Mouse (Mus musculus): ENCODE results near the gene Insc. TPM values are rescaled to one million over a fixed set of nuclear protein-coding genes. Genes with fewer than 3 reads are reported as not detected.

Gene Insc
- polyA plus RNA-seq, 1 experiment from 2014 or later, result 4.5 TPM

DNA sequence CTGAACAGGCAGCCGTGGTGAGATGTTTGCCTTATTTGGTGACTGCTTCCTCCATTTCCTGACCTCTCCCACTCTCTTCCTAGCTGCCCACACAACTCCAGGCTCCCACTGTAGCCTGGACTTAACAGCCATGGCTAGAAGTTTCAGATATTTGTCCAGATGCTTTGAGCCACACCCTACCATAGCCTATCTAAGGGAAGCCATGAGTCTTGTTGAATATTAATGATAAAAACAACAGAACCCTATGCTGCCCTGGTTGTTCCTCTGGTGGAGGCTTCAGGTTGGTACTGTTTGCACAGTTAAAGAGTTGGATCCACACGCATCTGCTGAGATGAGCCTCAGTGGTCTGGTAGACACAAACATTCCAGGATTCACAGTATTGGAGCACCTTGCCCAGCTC, 61.8 kb downstream of the Insc start:
- Histone ChIP-seq H3K4me2 (ENCODE audit: low read depth, low read length) (no peak overlapping the region), H3K27me3 (ENCODE audit: control insufficient read depth, insufficient read depth, low read depth, low read length) (no peaks in the 10 kb centered on the region), H3K4me1 (replicated peaks; ENCODE audit: control insufficient read depth, insufficient read depth, low read length) (no peaks in the 10 kb centered on the region), H3K36me3 (ENCODE audit: control insufficient read depth, insufficient read depth, low read length) (no peaks in the 10 kb centered on the region), H3K9ac (ENCODE audit: low read length) (no peak overlapping the region), H3K9me3 (ENCODE audit: control insufficient read depth, low read length) (no peaks in the 10 kb centered on the region), H3K27ac (ENCODE audit: low read length) (no peak overlapping the region), H3K4me3 (ENCODE audit: low read length) (no peak overlapping the region)
- ATAC-seq (ENCODE audit: low read depth), result no peak
- 75% methylated on average over 2 of the region's 2 CpGs for WGBS

- H3K4me3 ChIP-seq (ENCODE audit: low read length), result no peak overlapping the region
- 65% methylated on average over 5 of the region's 5 CpGs for WGBS
- H3K9me3 ChIP-seq (ENCODE audit: control insufficient read depth, low read length), result no peaks in the 10 kb centered on the region
- H3K27ac ChIP-seq (ENCODE audit: low read length), result no peak overlapping the region
- no peaks in the 10 kb centered on the region for H3K27me3 ChIP-seq (ENCODE audit: control insufficient read depth, insufficient read depth, low read depth, low read length)
- H3K4me1 ChIP-seq (replicated peaks; ENCODE audit: control insufficient read depth, insufficient read depth, low read length), result no peaks in the 10 kb centered on the region
- ATAC-seq (ENCODE audit: low read depth), result no peak
- no peak overlapping the region for H3K9ac ChIP-seq (ENCODE audit: low read length)
- no peaks in the 10 kb centered on the region for H3K36me3 ChIP-seq (ENCODE audit: control insufficient read depth, insufficient read depth, low read length)
- H3K4me2 ChIP-seq (ENCODE audit: low read depth, low read length), result no peak overlapping the region
These were observed 63.8 kb downstream of the Insc start for GRCm38 (mm10) chr7:114807343-114807742.

- no peak overlapping the region for H3K27ac ChIP-seq (ENCODE audit: low read length)
- no peaks in the 10 kb centered on the region for H3K4me1 ChIP-seq (replicated peaks; ENCODE audit: control insufficient read depth, insufficient read depth, low read length)
- H3K36me3 ChIP-seq (ENCODE audit: control insufficient read depth, insufficient read depth, low read length), result no peaks in the 10 kb centered on the region
- H3K27me3 ChIP-seq (ENCODE audit: control insufficient read depth, insufficient read depth, low read depth, low read length), result no peaks in the 10 kb centered on the region
- no peak overlapping the region for H3K4me3 ChIP-seq (ENCODE audit: low read length)
- WGBS, result 83% methylated on average over 3 of the region's 3 CpGs
- H3K9me3 ChIP-seq (ENCODE audit: control insufficient read depth, low read length), result no peaks in the 10 kb centered on the region
- no peak for ATAC-seq (ENCODE audit: low read depth)
- H3K4me2 ChIP-seq (ENCODE audit: low read depth, low read length), result no peak overlapping the region
- H3K9ac ChIP-seq (ENCODE audit: low read length), result no peak overlapping the region
These were observed 64.8 kb downstream of the Insc start for GRCm38 (mm10) chr7:114808341-114808740.

DNA sequence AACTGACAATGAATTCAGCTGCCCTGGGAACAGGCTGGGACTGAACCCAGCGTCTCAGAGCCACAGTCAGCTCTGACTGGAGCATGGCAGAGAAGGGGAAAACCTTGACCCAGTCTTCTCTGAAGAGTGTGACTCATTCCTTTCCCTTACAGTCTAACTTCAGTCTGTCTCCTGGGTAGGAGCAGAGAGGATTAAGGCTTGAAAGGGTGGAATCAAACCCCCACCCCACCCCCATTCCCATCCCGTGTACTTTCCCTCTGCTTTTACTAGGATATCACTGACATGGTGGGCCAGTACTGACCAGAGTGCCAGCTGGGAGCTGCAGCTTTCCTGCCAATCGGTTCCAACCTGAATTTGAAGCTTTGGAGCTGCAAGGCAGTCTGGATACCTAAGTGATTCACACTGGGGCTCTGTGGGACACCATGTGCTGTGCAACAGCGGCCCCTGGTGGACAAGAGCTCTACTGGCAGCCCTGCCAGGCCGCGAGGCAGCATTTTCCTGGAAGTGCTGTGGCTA, 73.9 kb downstream of the Insc start:
- Histone ChIP-seq H3K27me3 (ENCODE audit: control insufficient read depth, insufficient read depth, low read depth, low read length) (no peaks in the 10 kb centered on the region), H3K36me3 (ENCODE audit: control insufficient read depth, insufficient read depth, low read length) (no peaks in the 10 kb centered on the region), H3K9ac (ENCODE audit: low read length) (no peak overlapping the region), H3K4me2 (ENCODE audit: low read depth, low read length) (no peak overlapping the region), H3K4me3 (ENCODE audit: low read length) (no peak overlapping the region), H3K27ac (ENCODE audit: low read length) (no peak overlapping the region), H3K4me1 (replicated peaks; ENCODE audit: control insufficient read depth, insufficient read depth, low read length) (no peaks in the 10 kb centered on the region), H3K9me3 (ENCODE audit: control insufficient read depth, low read length) (no peaks in the 10 kb centered on the region)
- ATAC-seq (ENCODE audit: low read depth), result peak; percentile 83
- 9% methylated on average over 6 of the region's 6 CpGs for WGBS

DNA sequence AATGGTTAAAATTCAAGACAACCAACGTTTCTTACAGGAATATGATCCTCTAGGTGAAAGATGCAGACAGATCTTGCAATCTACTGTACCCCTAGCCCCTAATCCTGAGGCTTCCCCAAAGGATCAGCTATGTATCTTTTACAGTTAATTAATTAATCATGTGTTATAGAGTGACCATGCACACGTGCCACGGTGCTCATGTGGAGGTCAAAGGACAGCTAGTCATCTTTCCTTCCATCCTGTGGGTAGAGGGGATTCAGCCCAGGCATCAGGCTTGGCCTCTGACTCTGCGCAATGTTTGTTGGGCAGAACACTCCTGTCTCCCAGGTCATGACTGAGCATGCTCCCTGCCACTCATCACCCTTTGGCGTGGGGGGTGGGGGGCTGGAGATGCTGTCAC, 74.4 kb downstream of the Insc start:
- Histone ChIP-seq H3K27ac (ENCODE audit: low read length) (no peak overlapping the region), H3K9me3 (ENCODE audit: control insufficient read depth, low read length) (no peaks in the 10 kb centered on the region)
- no peak for ATAC-seq (ENCODE audit: low read depth)

DNA sequence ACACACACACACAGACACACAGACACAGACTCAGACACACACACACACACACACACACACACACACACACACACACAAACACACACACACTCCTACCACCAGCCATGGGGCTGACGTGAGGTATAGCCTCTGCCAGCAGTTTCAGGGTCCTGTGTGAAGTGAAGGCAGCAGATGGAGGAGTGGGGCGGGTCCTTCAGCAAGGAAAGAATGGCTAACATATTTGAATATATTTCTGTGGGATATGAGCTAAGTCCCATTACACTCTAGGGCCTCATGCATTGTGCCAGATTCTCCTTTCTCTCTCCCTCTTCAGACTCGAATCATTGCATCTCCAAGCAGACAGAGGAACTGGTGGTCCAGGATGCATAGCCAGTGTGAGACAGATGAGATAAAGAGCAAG, 74.9 kb downstream of the Insc start:
- Histone ChIP-seq H3K4me1 (replicated peaks; ENCODE audit: control insufficient read depth, insufficient read depth, low read length) (no peaks in the 10 kb centered on the region; the same call in 1 of the 2 replicates), H3K36me3 (ENCODE audit: control insufficient read depth, insufficient read depth, low read length) (no peaks in the 10 kb centered on the region), H3K9me3 (ENCODE audit: control insufficient read depth, low read length) (no peaks in the 10 kb centered on the region), H3K27me3 (ENCODE audit: control insufficient read depth, insufficient read depth, low read depth, low read length) (no peaks in the 10 kb centered on the region), H3K27ac (ENCODE audit: low read length) (no peak overlapping the region), H3K9ac (ENCODE audit: low read length) (no peak overlapping the region), H3K4me3 (ENCODE audit: low read length) (no peak overlapping the region), H3K4me2 (ENCODE audit: low read depth, low read length) (no peak overlapping the region)
- WGBS, result 82% methylated on average over 3 of the region's 3 CpGs
- no peak for ATAC-seq (ENCODE audit: low read depth)

More for the DNA sequence above, 74.4 kb downstream of the Insc start:
- Histone ChIP-seq H3K4me3 (ENCODE audit: low read length) (no peak overlapping the region), H3K27me3 (ENCODE audit: control insufficient read depth, insufficient read depth, low read depth, low read length) (no peaks in the 10 kb centered on the region), H3K36me3 (ENCODE audit: control insufficient read depth, insufficient read depth, low read length) (no peaks in the 10 kb centered on the region), H3K4me2 (ENCODE audit: low read depth, low read length) (no peak overlapping the region), H3K4me1 (replicated peaks; ENCODE audit: control insufficient read depth, insufficient read depth, low read length) (no peaks in the 10 kb centered on the region), H3K9ac (ENCODE audit: low read length) (no peak overlapping the region)
- WGBS, result 30% methylated on average over 5 of the region's 5 CpGs

- no peak overlapping the region for H3K9ac ChIP-seq (ENCODE audit: low read length)
- H3K36me3 ChIP-seq (ENCODE audit: control insufficient read depth, insufficient read depth, low read length), result no peaks in the 10 kb centered on the region
- no peaks in the 10 kb centered on the region for H3K27me3 ChIP-seq (ENCODE audit: control insufficient read depth, insufficient read depth, low read depth, low read length)
- H3K9me3 ChIP-seq (ENCODE audit: control insufficient read depth, low read length), result no peaks in the 10 kb centered on the region
- H3K27ac ChIP-seq (ENCODE audit: low read length), result no peak overlapping the region
- H3K4me1 ChIP-seq (replicated peaks; ENCODE audit: control insufficient read depth, insufficient read depth, low read length), result no peaks in the 10 kb centered on the region; the same call in 1 of the 2 replicates
- ATAC-seq (ENCODE audit: low read depth), result no peak
- 75% methylated on average over 8 of the region's 8 CpGs for WGBS
- H3K4me3 ChIP-seq (ENCODE audit: low read length), result no peak overlapping the region
- no peak overlapping the region for H3K4me2 ChIP-seq (ENCODE audit: low read depth, low read length)
These were observed 75.3 kb downstream of the Insc start for GRCm38 (mm10) chr7:114818836-114819235.

DNA sequence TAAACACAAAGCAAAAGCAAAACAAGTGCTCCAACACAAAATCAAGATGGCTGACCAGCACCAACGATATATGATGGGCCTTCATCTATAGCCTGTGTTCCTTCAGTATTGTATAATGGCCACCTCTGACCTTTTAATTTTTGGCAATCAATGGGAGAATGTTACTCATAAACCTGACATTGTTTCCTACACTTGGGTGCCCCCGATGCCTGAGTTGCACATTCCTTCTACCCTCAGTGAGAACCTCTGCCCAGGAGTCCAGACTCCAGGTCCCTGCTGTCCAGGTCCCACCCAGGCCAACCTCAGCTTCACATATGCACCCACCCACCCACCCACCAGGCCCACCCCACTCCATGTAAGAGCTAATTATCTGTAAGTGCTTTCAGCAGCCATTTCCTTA, 79.2 kb downstream of the Insc start:
- peaks cover 6% of the 10 kb centered on the region; the same call in 1 of the 2 replicates for H3K4me1 ChIP-seq (replicated peaks; ENCODE audit: control insufficient read depth, insufficient read depth, low read length)
- no peak for ATAC-seq (ENCODE audit: low read depth)
- H3K36me3 ChIP-seq (ENCODE audit: control insufficient read depth, insufficient read depth, low read length), result no peaks in the 10 kb centered on the region
- H3K4me2 ChIP-seq (ENCODE audit: low read depth, low read length), result no peak overlapping the region
- H3K9me3 ChIP-seq (ENCODE audit: control insufficient read depth, low read length), result no peaks in the 10 kb centered on the region
- no peak overlapping the region for H3K27ac ChIP-seq (ENCODE audit: low read length)
- no peak overlapping the region for H3K9ac ChIP-seq (ENCODE audit: low read length)
- H3K27me3 ChIP-seq (ENCODE audit: control insufficient read depth, insufficient read depth, low read depth, low read length), result no peaks in the 10 kb centered on the region
- 84% methylated on average over 2 of the region's 2 CpGs for WGBS
- H3K4me3 ChIP-seq (ENCODE audit: low read length), result no peak overlapping the region

- H3K4me3 ChIP-seq (ENCODE audit: low read length), result no peak overlapping the region
- H3K9me3 ChIP-seq (ENCODE audit: control insufficient read depth, low read length), result no peaks in the 10 kb centered on the region
- H3K36me3 ChIP-seq (ENCODE audit: control insufficient read depth, insufficient read depth, low read length), result no peaks in the 10 kb centered on the region
- peaks cover 7% of the 10 kb centered on the region; the same call in 1 of the 2 replicates for H3K4me1 ChIP-seq (replicated peaks; ENCODE audit: control insufficient read depth, insufficient read depth, low read length)
- no peaks in the 10 kb centered on the region for H3K27me3 ChIP-seq (ENCODE audit: control insufficient read depth, insufficient read depth, low read depth, low read length)
- 44% methylated on average over 4 of the region's 4 CpGs for whole genome bisulfite sequencing
- no peak overlapping the region for H3K4me2 ChIP-seq (ENCODE audit: low read depth, low read length)
- ATAC-seq (ENCODE audit: low read depth), result peak; percentile 69
- peak overlapping the region; percentile 48 for H3K27ac ChIP-seq (ENCODE audit: low read length)
- H3K9ac ChIP-seq (ENCODE audit: low read length), result no peak overlapping the region
These were observed 83.9 kb downstream of the Insc start for GRCm38 (mm10) chr7:114827360-114827759.
